Mouse (Mus musculus) liver, embryonic 14.5 days (tissue): ENCODE results near the gene Hdlbp. TPM values are rescaled to one million over a fixed set of nuclear protein-coding genes. Genes with fewer than 3 reads are reported as not detected.
"Not testable (repeated sequence)": the region's sequence is repeated elsewhere in the genome, so short reads cannot be mapped to it uniquely, and the experiment has no call there.

Experiments used
- ATAC-seq: fragments of 200-750 bp; cut with Nextera tagmentation; 2 replicates; pipeline ENCODE4 v1.8.0; 2017; ENCODE audit warnings: moderate number of reproducible peaks, mild to moderate bottlenecking, moderate library complexity; ENCODE audit not compliant: insufficient read depth
- DNase-seq, 3 experiments: peaks; one replicate each; pipeline ENCODE4 v3.0.0-alpha.2; 2012 to 2013; ENCODE audit warnings: low read depth in 3 of 3, low spot score in 3 of 3
- H3K27ac ChIP-seq: fragments of 300-500 bp; sonication (generic); 2 replicates; pipeline ENCODE4 v1.5.1; 2014; ENCODE audit warnings: moderate library complexity, mild to moderate bottlenecking, control low read depth, inconsistent platforms
- H3K27me3 ChIP-seq: fragments of 300-500 bp; sonication (generic); 2 replicates; pipeline ENCODE4 v1.6.1; 2014; ENCODE audit warnings: mild to moderate bottlenecking, low read length, moderate library complexity; ENCODE audit not compliant: control insufficient read depth, insufficient read depth
- H3K36me3 ChIP-seq: fragments of 300-500 bp; sonication (generic); replicated peaks from 2 replicates; pipeline ENCODE4 v1.6.1; 2014; ENCODE audit warnings: low read depth; ENCODE audit not compliant: control insufficient read depth, insufficient read depth
- H3K4me1 ChIP-seq, 2 experiments: fragments of 200-500 bp in 1 of 2; fragments of 300-500 bp in 1 of 2; sonication (generic) in 1 of 2; replicated peaks; 2 replicates each; pipeline ENCODE4 v1.6.1; 2012 to 2014; ENCODE audit warnings: antibody characterized with exemption in 1 of 2, inconsistent platforms in 1 of 2, low read length in 1 of 2; ENCODE audit not compliant: control insufficient read depth in 2 of 2, insufficient read depth in 2 of 2
- H3K4me2 ChIP-seq: fragments of 300-500 bp; sonication (generic); 2 replicates; pipeline ENCODE4 v1.6.1; 2014; ENCODE audit warnings: low read depth, mild to moderate bottlenecking, control low read depth, moderate library complexity
- H3K4me3 ChIP-seq, 2 experiments: fragments of 200-500 bp in 1 of 2; fragments of 300-500 bp in 1 of 2; sonication (generic) in 1 of 2; 2 replicates each; pipeline ENCODE4 v1.5.1; 2012 to 2014; ENCODE audit warnings: low read depth in 2 of 2, low read length in 2 of 2, mild to moderate bottlenecking in 2 of 2, control low read depth in 1 of 2, inconsistent platforms in 1 of 2, moderate library complexity in 1 of 2; ENCODE audit not compliant: insufficient read depth in 1 of 2
- H3K9ac ChIP-seq: fragments of 300-500 bp; sonication (generic); replicated peaks from 2 replicates; pipeline ENCODE4 v1.6.1; 2014; ENCODE audit warnings: mild to moderate bottlenecking, control low read depth, moderate library complexity
- H3K9me3 ChIP-seq: fragments of 300-500 bp; sonication (generic); 2 replicates; pipeline ENCODE4 v1.6.1; 2016; ENCODE audit warnings: low read length, mixed read lengths; ENCODE audit not compliant: control insufficient read depth
- CTCF ChIP-seq: IDR thresholded peaks from 2 replicates; pipeline ENCODE4 v1.5.1; 2016; ENCODE audit warnings: antibody characterized with exemption, low read depth, control low read depth
- EP300 ChIP-seq: IDR thresholded peaks from 2 replicates; pipeline ENCODE4 v1.6.1; 2016; ENCODE audit warnings: antibody characterized with exemption, low read depth
- WGBS: fragments of 180-500 bp; shearing (Covaris S2); extraction: QIAGEN DNeasy Blood & Tissue Kit; methylation state at CpG from one replicate; pipeline ENCODE4 v1.1.7; 2014; ENCODE audit not compliant: insufficient replicate concordance; 5-methylcytosine and 5-hydroxymethylcytosine counted together
- polyA plus RNA-seq, 2 experiments: library from polyadenylated mRNA; depleted of rRNA in 1 of 2; stranded (reverse) in 1 of 2; unstranded in 1 of 2; fragments of >200 nt; fragmentation: Nextera tagmentation in 1 of 2; extraction: Ambion mirVana in 1 of 2; gene quantifications; 2 replicates each; pipeline versions ENCODE4 v1.2.1 to v1.2.3; 2012 to 2014

The Hdlbp gene
- polyA plus RNA-seq, 2 experiments = 47.2 to 59.3 TPM

- ATAC-seq = no peak
- Histone ChIP-seq H3K27me3 (no peaks in the 10 kb centered on the region), H3K4me3 (no peak overlapping the region), H3K36me3 (no peaks in the 10 kb centered on the region), H3K27ac (no peak overlapping the region), H3K9me3 (no peaks in the 10 kb centered on the region), H3K4me2 (no peak overlapping the region), H3K4me1 (peaks cover 0 to 3% of the 10 kb centered on the region in 2 experiments; a peak in 1 of 4 replicates), H3K9ac (no peak overlapping the region)
- no peak for DNase-seq
- no peak for TF ChIP-seq CTCF
- no peak for TF ChIP-seq EP300
Observed at GRCm38 (mm10) chr1:93465066-93465465, 13.5 kb downstream of the Hdlbp start.

DNA sequence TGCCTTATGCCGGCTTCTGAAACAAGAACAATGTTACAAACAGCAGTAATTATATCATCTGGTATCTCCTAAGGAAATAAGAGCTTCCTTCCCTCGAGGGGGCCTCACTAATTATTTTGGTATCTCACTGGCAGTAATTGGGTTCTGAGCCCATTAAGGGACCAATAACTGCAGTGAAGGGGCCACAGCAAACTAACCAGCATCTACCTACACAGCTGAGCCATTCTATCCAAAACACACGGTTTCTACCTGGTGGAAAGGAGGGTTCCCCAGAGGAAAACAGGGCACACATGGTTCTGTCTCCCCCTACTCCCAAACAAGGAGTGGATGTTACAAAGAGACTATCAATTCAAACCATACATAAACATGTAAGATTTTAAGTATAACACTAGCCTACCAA, 19.5 kb downstream of the Hdlbp start:
- H3K9ac ChIP-seq = no peak overlapping the region
- no peaks in the 10 kb centered on the region for H3K36me3 ChIP-seq
- no peak overlapping the region for H3K4me3 ChIP-seq
- WGBS = 44% methylated on average over 3 of the region's 3 CpGs
- no peak overlapping the region for H3K4me2 ChIP-seq
- no peaks in the 10 kb centered on the region for H3K27me3 ChIP-seq
- ATAC-seq (no peak), DNase-seq (no peak)
- H3K9me3 ChIP-seq = no peaks in the 10 kb centered on the region
- peaks cover 0 to 1% of the 10 kb centered on the region in 2 experiments; a peak in 1 of 4 replicates for H3K4me1 ChIP-seq
- no peak overlapping the region for H3K27ac ChIP-seq
- no peak for TF ChIP-seq EP300
- no peak for TF ChIP-seq CTCF

- Histone ChIP-seq H3K27ac (no peak overlapping the region), H3K4me3 (no peak overlapping the region), H3K4me1 (peaks cover 0 to 2% of the 10 kb centered on the region in 2 experiments; a peak in 1 of 4 replicates), H3K27me3 (no peaks in the 10 kb centered on the region), H3K4me2 (no peak overlapping the region), H3K9ac (no peak overlapping the region), H3K36me3 (no peaks in the 10 kb centered on the region), H3K9me3 (no peaks in the 10 kb centered on the region)
- TF ChIP-seq CTCF (no peak), EP300 (no peak)
- ATAC-seq = no peak
- no peak for DNase-seq
- 41% methylated on average over 1 of the region's 1 CpGs for WGBS
Observed at GRCm38 (mm10) chr1:93458357-93458756, 20.3 kb downstream of the Hdlbp start.

DNA sequence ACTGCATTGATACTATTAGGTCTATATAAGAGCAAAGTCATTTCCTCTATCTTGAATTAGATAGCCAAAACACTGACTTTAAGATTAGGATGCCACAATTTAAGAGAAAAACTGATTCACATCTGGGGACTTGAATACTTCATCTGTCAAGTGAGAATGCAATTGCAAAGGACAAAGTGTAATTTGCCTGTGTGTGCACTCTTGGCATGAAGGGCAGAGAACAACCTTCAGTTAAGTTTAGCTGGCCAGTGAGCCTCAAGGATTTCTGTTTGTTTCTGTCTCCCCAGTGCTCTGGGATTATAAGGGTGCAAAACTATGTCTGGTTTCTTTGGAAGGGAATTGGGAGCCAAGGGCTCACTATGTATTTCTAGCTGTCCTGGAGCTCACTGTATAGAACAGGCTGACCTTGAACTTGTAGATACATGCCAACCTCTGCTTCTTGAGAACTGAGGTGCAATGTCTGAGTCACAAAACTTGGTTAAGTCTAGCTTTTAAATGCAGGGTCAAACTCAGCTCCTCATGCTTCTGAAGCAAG, 24.8 kb downstream of the Hdlbp start:
- Histone ChIP-seq H3K4me1 (peaks cover 0 to 2% of the 10 kb centered on the region in 2 experiments; a peak in 1 of 4 replicates), H3K27me3 (no peaks in the 10 kb centered on the region), H3K9ac (no peak overlapping the region), H3K9me3 (no peaks in the 10 kb centered on the region), H3K4me2 (no peak overlapping the region), H3K4me3 (no peak overlapping the region), H3K27ac (no peak overlapping the region), H3K36me3 (no peaks in the 10 kb centered on the region)
- DNase-seq = no peak
- ATAC-seq = no peak
- no peak for TF ChIP-seq EP300
- TF ChIP-seq CTCF = no peak

DNA sequence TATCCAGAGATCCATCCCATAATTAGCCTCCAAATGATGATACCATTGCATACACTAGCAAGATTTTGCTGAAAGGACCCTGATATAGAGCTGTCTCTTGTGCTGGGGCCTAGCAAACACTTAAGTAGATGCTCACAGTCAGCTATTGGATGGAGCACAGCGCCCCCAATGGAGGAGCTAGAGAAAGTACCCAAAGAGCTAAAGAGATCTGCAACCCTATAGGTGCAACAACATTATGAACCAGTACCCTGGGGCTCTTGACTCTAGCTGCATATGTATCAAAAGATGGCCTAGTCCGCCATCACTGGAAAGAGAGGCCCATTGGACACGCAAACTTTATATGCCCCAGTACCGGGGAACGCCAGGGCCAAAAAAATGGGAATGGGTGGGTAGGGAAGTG, 28.5 kb downstream of the Hdlbp start:
- not testable (repeated sequence) for H3K9ac ChIP-seq, H3K4me2 ChIP-seq, DNase-seq, H3K36me3 ChIP-seq, H3K27me3 ChIP-seq, H3K9me3 ChIP-seq, H3K4me3 ChIP-seq, ATAC-seq, H3K27ac ChIP-seq
- TF ChIP-seq CTCF = peak; percentile 35
- H3K4me1 ChIP-seq = peaks cover 5 to 13% of the 10 kb centered on the region in 2 experiments
- WGBS = 72% methylated on average over 5 of the region's 5 CpGs
